Mouse (Mus musculus): ENCODE measurements around the gene Pirb. TPM values are rescaled to one million over a fixed set of nuclear protein-coding genes. Genes with fewer than 3 reads are reported as not detected.
"Not testable (repeated sequence)": the region's sequence is repeated elsewhere in the genome, so short reads cannot be mapped to it uniquely, and the experiment has no call there.

Pirb gene
- polyA plus RNA-seq, 1 experiment from 2014 or later = 0.15 TPM

- peaks cover 34% of the 10 kb centered on the region for H3K36me3 ChIP-seq
- peak overlapping the region; percentile 89 for H3K4me3 ChIP-seq
- H3K27ac ChIP-seq (replicated peaks) = peak overlapping the region; percentile 92
- peak overlapping the region; percentile 91 for H3K9ac ChIP-seq (replicated peaks)
- H3K4me1 ChIP-seq = peaks cover 22% of the 10 kb centered on the region
- no peaks in the 10 kb centered on the region for H3K27me3 ChIP-seq
- H3K4me2 ChIP-seq (replicated peaks) = peak overlapping the region; percentile 95
- H3K9me3 ChIP-seq = no peaks in the 10 kb centered on the region
- under 1% methylated on average over 20 of the region's 20 CpGs for WGBS
- peak; percentile 35; the same call in 1 of the 2 replicates for ATAC-seq (ENCODE audit: low FRiP score, low read depth)
Measured at GRCm38 (mm10) chr7:3704475-3704874, 15.7 kb downstream of the Pirb start.

DNA sequence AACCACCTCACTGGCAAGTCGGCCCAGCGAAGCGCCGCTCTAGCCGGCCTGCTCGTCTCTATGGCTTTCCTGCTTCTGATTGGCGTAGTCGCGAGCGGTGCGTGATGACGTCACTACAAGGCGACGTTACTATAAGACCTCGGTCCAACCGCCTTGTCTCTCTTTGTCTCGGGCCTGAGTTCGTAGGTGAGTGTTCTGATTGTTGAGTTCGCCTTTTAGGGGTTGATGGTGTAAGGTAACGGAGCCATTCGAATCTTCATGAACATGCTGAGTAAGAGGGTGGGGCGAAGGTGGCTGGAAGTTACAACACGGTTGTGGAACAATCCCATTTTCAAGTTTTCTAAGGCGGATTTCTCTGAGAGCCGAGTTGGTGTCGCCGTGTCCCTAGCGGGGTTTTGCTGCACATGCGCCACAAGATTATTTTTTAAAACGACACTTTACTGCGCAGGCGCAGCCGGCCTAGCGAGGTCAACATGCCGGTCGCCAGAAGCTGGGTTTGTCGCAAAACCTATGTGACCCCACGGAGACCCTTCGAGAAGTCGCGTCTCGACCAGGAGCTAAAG, 16.2 kb downstream of the Pirb start, which contains the start of gene Rps9:
Gene Rps9, plus strand, starts transcription at position 115 of the 563 bp plus-strand sequence.
- no peaks in the 10 kb centered on the region for H3K27me3 ChIP-seq
- no peaks in the 10 kb centered on the region for H3K9me3 ChIP-seq
- H3K36me3 ChIP-seq = peaks cover 38% of the 10 kb centered on the region
- peak; percentile 94 for ATAC-seq (ENCODE audit: low FRiP score, low read depth)
- 2% methylated on average over 42 of the region's 42 CpGs for WGBS
- H3K9ac ChIP-seq (replicated peaks) = peak within 1 kb of the TSS; percentile 91
- H3K4me3 ChIP-seq = peak within 1 kb of the TSS; percentile 89
- H3K4me1 ChIP-seq = peaks cover 22% of the 10 kb centered on the region
- peak within 1 kb of the TSS; percentile 95 for H3K4me2 ChIP-seq (replicated peaks)
- H3K27ac ChIP-seq (replicated peaks) = peak within 1 kb of the TSS; percentile 92

DNA sequence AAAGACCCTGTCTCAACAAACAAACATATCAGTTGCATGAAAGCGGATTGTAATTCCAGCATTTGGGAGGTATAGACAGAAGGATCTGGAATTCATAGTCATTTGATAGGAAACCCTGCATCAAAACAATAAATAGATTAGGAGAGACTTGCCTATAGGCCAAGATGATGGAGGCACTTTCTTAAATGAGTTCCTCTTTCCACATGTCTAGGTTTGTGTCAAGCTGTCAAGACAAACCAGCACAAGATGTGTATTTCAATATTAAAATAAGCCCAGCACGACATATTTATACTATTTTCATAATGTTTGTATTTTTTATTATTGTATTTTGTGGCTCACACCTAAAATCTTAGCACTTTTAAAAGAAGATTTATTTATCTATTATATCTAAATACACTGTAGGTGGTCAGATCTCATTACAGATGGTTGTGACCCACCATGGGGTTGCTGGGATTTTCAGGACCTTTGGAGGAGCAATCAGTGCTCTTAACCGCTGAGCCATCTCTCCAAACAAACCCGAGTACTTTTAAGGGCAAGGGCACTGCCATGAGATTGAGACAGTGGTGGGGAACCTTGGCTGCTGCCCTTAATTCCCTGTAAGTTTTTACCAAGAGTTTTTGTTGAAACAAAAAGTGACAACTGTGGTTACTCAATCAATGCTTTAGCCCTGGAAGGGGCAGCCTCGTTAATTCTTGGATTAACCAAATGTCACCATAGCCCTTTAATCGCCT, 16.9 kb downstream of the Pirb start:
- Histone ChIP-seq H3K27me3 (no peaks in the 10 kb centered on the region), H3K9me3 (no peaks in the 10 kb centered on the region), H3K9ac (replicated peaks) (peak overlapping the region; percentile 43; the same call in 1 of the 2 replicates), H3K4me2 (replicated peaks) (peak overlapping the region; percentile 95), H3K4me3 (peak overlapping the region; percentile 89), H3K27ac (replicated peaks) (peak overlapping the region; percentile 92), H3K36me3 (peaks cover 45% of the 10 kb centered on the region), H3K4me1 (peaks cover 22% of the 10 kb centered on the region)
- peak; percentile 70 for ATAC-seq (ENCODE audit: low FRiP score, low read depth)
- WGBS = 22% methylated on average over 6 of the region's 6 CpGs

DNA sequence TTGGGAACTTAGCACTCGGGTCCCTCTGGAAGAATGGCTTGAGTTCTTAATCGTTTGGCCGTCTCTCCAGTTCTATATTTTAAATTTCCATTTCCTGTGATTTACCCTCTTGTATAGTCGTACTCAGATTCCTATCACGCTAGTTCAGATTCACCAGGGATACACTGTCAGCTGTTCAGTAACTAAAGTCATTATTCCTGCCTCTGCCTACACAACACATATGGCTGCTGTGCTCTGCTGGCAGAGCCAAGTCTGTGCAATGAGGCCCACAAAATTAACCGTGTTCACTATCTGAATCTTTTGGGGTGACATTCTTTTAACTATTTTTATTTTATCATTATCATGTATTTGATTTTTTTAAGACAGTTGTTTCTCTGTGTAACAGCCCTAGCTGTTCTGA, 21.7 kb downstream of the Pirb start:
- no peak overlapping the region for H3K4me2 ChIP-seq (replicated peaks)
- H3K9me3 ChIP-seq = no peaks in the 10 kb centered on the region
- peaks cover 13% of the 10 kb centered on the region for H3K4me1 ChIP-seq
- H3K27ac ChIP-seq (replicated peaks) = no peak overlapping the region
- no peak overlapping the region for H3K9ac ChIP-seq (replicated peaks)
- no peak overlapping the region for H3K4me3 ChIP-seq
- peaks cover 34% of the 10 kb centered on the region for H3K36me3 ChIP-seq
- H3K27me3 ChIP-seq = no peaks in the 10 kb centered on the region
- ATAC-seq (ENCODE audit: low FRiP score, low read depth) = no peak
- WGBS = 98% methylated on average over 6 of the region's 6 CpGs

DNA sequence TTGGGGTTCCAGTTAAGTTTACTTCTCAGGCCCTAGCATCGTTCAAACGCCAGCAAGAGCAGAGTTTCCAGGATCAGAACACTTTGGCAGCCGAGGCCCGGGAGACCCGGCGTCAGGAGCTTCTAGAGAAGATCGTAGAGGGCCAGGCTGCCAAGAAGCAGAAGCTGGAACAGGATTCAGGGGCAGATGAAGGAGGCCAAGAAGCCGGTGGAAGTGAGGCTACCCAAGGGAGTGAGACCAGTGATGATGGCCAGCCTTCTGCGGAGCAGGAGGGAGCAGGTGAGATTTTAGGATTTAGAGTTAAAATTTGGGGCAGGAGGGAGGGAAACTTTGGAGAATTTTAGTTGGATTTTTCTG, 25.3 kb downstream of the Pirb start:
- Histone ChIP-seq H3K4me1 (peaks cover 28% of the 10 kb centered on the region), H3K4me3 (peak overlapping the region; percentile 60), H3K4me2 (replicated peaks) (peak overlapping the region; percentile 85), H3K36me3 (peaks cover 28% of the 10 kb centered on the region), H3K9ac (replicated peaks) (peak overlapping the region; percentile 82), H3K27ac (replicated peaks) (peak overlapping the region; percentile 91)
- ATAC-seq (ENCODE audit: low FRiP score, low read depth); H3K9me3 ChIP-seq; H3K27me3 ChIP-seq: not testable (repeated sequence)
- WGBS = 10% methylated on average over 9 of the region's 9 CpGs

- under 1% methylated on average over 54 of the region's 55 CpGs for WGBS
- ATAC-seq (ENCODE audit: low FRiP score, low read depth) = peak; percentile 14
- H3K36me3 ChIP-seq = peaks cover 22% of the 10 kb centered on the region
- peak overlapping the region; percentile 85 for H3K4me2 ChIP-seq (replicated peaks)
- H3K4me1 ChIP-seq = peaks cover 28% of the 10 kb centered on the region
- peak overlapping the region; percentile 91 for H3K27ac ChIP-seq (replicated peaks)
- peak overlapping the region; percentile 60 for H3K4me3 ChIP-seq
- H3K9me3 ChIP-seq = no peaks in the 10 kb centered on the region
- no peaks in the 10 kb centered on the region for H3K27me3 ChIP-seq
- peak overlapping the region; percentile 82 for H3K9ac ChIP-seq (replicated peaks)
Measured at GRCm38 (mm10) chr7:3694076-3694948, 25.9 kb downstream of the Pirb start.

DNA sequence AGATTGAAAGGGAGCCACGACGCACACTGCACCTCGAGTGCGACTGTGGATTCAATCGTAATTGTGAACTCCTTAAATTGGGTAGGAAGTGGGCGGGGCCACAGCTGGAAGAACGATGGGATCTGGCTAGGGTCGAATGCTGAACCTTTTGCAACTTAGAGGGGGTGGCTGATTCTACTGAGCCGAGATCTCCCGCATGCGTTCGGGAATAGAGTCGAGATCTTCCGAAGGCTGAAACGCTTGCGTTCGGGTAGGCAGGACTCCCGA, 26.4 kb downstream of the Pirb start:
- Histone ChIP-seq H3K27me3 (no peaks in the 10 kb centered on the region), H3K36me3 (peaks cover 18% of the 10 kb centered on the region)

GRCm38 (mm10) chr7:3692987-3693808, 27.0 kb downstream of the Pirb start, which contains the start of gene Mboat7:
Gene Mboat7, minus strand, starts transcription at chr7:3693523.
- peaks cover 14% of the 10 kb centered on the region for H3K36me3 ChIP-seq
- H3K9ac ChIP-seq (replicated peaks) = peak within 1 kb of the TSS; percentile 82
- no peaks in the 10 kb centered on the region for H3K27me3 ChIP-seq
- H3K27ac ChIP-seq (replicated peaks) = peak within 1 kb of the TSS; percentile 91
- H3K4me3 ChIP-seq = peak within 1 kb of the TSS; percentile 60
- ATAC-seq (ENCODE audit: low FRiP score, low read depth) = peak; percentile 91
- H3K4me1 ChIP-seq = peaks cover 28% of the 10 kb centered on the region
- peak within 1 kb of the TSS; percentile 85 for H3K4me2 ChIP-seq (replicated peaks)
- no peaks in the 10 kb centered on the region for H3K9me3 ChIP-seq
- under 1% methylated on average over 55 of the region's 55 CpGs for WGBS

More for the DNA sequence above, 26.4 kb downstream of the Pirb start:
- peak overlapping the region; percentile 60 for H3K4me3 ChIP-seq
- no peaks in the 10 kb centered on the region for H3K9me3 ChIP-seq
- peak overlapping the region; percentile 85 for H3K4me2 ChIP-seq (replicated peaks)
- peak overlapping the region; percentile 91 for H3K27ac ChIP-seq (replicated peaks)
- ATAC-seq (ENCODE audit: low FRiP score, low read depth) = no peak
- under 1% methylated on average over 18 of the region's 18 CpGs for WGBS
- peaks cover 28% of the 10 kb centered on the region for H3K4me1 ChIP-seq
- H3K9ac ChIP-seq (replicated peaks) = peak overlapping the region; percentile 82

DNA sequence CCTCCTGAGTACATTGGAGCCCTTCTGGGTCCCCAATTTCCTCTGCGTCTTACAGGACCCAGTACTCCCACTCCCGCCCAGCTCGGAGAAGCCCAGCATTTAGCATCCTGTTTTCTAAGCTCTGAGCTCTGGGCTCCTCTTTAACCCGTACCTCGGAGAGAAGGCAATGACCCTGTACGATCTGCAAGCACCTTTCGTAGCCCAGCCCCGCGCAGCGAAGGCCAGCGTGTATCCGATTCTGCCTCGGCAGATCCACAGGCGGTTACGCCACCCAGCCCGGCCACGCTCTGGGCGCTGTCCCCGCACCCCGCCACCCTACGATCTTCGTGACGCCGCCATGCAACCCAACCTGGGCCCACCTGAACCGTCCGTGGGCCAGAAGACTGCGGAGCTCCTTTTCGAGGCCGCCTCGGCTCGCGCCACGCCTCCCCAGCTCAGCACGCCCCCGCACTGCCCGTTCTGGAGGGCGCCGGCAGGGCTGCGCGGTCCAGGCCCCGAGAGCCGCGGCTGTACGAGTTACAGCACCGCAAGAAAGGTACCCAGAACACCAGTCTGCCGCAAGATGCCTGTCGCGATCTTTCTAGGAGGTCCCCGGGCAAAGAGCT, 27.7 kb downstream of the Pirb start, which contains the start of gene Tsen34:
Gene Tsen34, plus strand, starts transcription at position 482 of the 605 bp plus-strand sequence.
- no peaks in the 10 kb centered on the region for H3K9me3 ChIP-seq
- under 1% methylated on average over 49 of the region's 49 CpGs for WGBS
- H3K36me3 ChIP-seq = peaks cover 12% of the 10 kb centered on the region
- H3K4me1 ChIP-seq = peaks cover 28% of the 10 kb centered on the region
- ATAC-seq (ENCODE audit: low FRiP score, low read depth) = peak; percentile 79
- no peaks in the 10 kb centered on the region for H3K27me3 ChIP-seq
- H3K27ac ChIP-seq (replicated peaks) = peak within 1 kb of the TSS; percentile 91
- H3K9ac ChIP-seq (replicated peaks) = peak within 1 kb of the TSS; percentile 82
- peak within 1 kb of the TSS; percentile 85 for H3K4me2 ChIP-seq (replicated peaks)
- H3K4me3 ChIP-seq = peak within 1 kb of the TSS; percentile 60

DNA sequence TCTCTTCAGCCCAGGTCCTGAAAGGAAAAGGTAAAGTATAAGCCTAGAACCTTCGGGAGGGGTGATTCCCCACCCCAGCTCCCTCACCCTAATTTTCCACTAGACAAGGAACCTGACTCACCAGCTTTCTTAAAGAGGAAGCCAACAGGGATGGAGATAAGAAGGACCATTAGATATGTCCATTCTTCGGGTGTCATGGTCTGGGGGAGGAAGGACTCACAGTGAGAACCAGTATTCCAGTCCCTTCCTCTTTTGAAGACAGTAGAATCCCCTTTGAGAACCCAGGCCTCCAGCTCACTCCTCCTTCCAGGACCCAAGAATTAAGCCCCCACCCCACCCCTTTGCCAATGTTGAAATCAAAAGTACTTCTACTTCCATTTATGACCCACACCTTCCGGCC, 28.3 kb downstream of the Pirb start:
- H3K4me3 ChIP-seq = peak overlapping the region; percentile 60
- H3K4me1 ChIP-seq = peaks cover 28% of the 10 kb centered on the region
- H3K36me3 ChIP-seq = peaks cover 9% of the 10 kb centered on the region; the same call in 1 of the 2 replicates
- peak overlapping the region; percentile 85 for H3K4me2 ChIP-seq (replicated peaks)
- WGBS = 43% methylated on average over 3 of the region's 3 CpGs
- H3K27me3 ChIP-seq = no peaks in the 10 kb centered on the region
- peak overlapping the region; percentile 82 for H3K9ac ChIP-seq (replicated peaks)
- no peak for ATAC-seq (ENCODE audit: low FRiP score, low read depth)
- H3K9me3 ChIP-seq = no peaks in the 10 kb centered on the region
- peak overlapping the region; percentile 91 for H3K27ac ChIP-seq (replicated peaks)
